Mouse (Mus musculus) cerebellum, adult 2 months (tissue): ENCODE data around the gene Tnfsf10.

ENCODE experiments used
- CTCF ChIP-seq: fragments of 200-500 bp; IDR thresholded peaks from 2 replicates; pipeline ENCODE4 v1.5.1; 2011; ENCODE audit warnings: low read depth, mild to moderate bottlenecking, control low read depth, low read length, moderate library complexity, borderline replicate concordance; ENCODE audit not compliant: insufficient read depth
- POLR2A ChIP-seq: fragments of 200-500 bp; IDR thresholded peaks from 2 replicates; pipeline ENCODE4 v1.6.1; 2011; ENCODE audit warnings: low read length, control low read depth, borderline replicate concordance; ENCODE audit not compliant: insufficient read depth

GRCm38 (mm10) chr3:27288301-27288700, 28.5 kb upstream of the Tnfsf10 start:
- TF ChIP-seq POLR2A (no peak), CTCF (no peak)
